Mouse (Mus musculus) lung, postnatal 0 days (tissue): ENCODE measurements around the gene Zfp672. TPM values are rescaled to one million over a fixed set of nuclear protein-coding genes. Genes with fewer than 3 reads are reported as not detected.

Experiments used
- ATAC-seq: fragments of 200-750 bp; cut with Nextera tagmentation; 2 replicates; pipeline ENCODE4 v1.8.0; 2017; ENCODE audit warnings: moderate library complexity
- DNase-seq: peaks from one replicate; pipeline ENCODE4 v3.0.0-alpha.2; 2016; ENCODE audit warnings: low spot score
- H3K27ac ChIP-seq: fragments of 300-500 bp; sonication (generic); 2 replicates; pipeline ENCODE4 v1.5.1; 2014; ENCODE audit warnings: antibody characterized with exemption, mild to moderate bottlenecking, low read length, mixed read lengths
- H3K27me3 ChIP-seq: fragments of 300-500 bp; sonication (generic); replicated peaks from 2 replicates; pipeline ENCODE4 v1.6.1; 2014; ENCODE audit warnings: low read length, mixed read lengths; ENCODE audit not compliant: insufficient read depth
- H3K36me3 ChIP-seq: fragments of 300-500 bp; sonication (generic); 2 replicates; pipeline ENCODE4 v1.6.1; 2014; ENCODE audit warnings: low read length, mixed read lengths; ENCODE audit not compliant: insufficient read depth
- H3K4me1 ChIP-seq: fragments of 300-500 bp; sonication (generic); 2 replicates; pipeline ENCODE4 v1.6.1; 2014; ENCODE audit warnings: antibody characterized with exemption, low read depth, low read length, mixed read lengths; ENCODE audit not compliant: insufficient read depth
- H3K4me2 ChIP-seq: fragments of 300-500 bp; sonication (generic); replicated peaks from 2 replicates; pipeline ENCODE4 v1.6.1; 2014; ENCODE audit warnings: low read depth, mild to moderate bottlenecking, low read length, moderate library complexity, mixed read lengths
- H3K4me3 ChIP-seq: fragments of 300-500 bp; sonication (generic); 2 replicates; pipeline ENCODE4 v1.5.1; 2014; ENCODE audit warnings: low read depth, low read length
- H3K9ac ChIP-seq: fragments of 300-500 bp; sonication (generic); replicated peaks from 2 replicates; pipeline ENCODE4 v1.6.1; 2014; ENCODE audit warnings: low read depth, mild to moderate bottlenecking
- H3K9me3 ChIP-seq: fragments of 300-500 bp; sonication (generic); 2 replicates; pipeline ENCODE4 v1.6.1; 2016; ENCODE audit warnings: low read length, mixed read lengths
- CTCF ChIP-seq: IDR thresholded peaks from 2 replicates; pipeline ENCODE4 v1.5.1; 2016; ENCODE audit warnings: antibody characterized with exemption, mild to moderate bottlenecking
- EP300 ChIP-seq: IDR thresholded peaks from 2 replicates; pipeline ENCODE4 v1.6.1; 2016; ENCODE audit warnings: antibody characterized with exemption, mild to moderate bottlenecking, control low read depth
- WGBS: fragments of 180-500 bp; shearing (Covaris S2); extraction: QIAGEN DNeasy Blood & Tissue Kit; methylation state at CpG from one replicate; pipeline ENCODE4 v1.1.7; 2014; 5-methylcytosine and 5-hydroxymethylcytosine counted together
- polyA plus RNA-seq: library from polyadenylated mRNA; unstranded; fragments of >200 nt; fragmentation: Nextera tagmentation; extraction: Ambion mirVana; gene quantifications from 2 replicates; pipeline ENCODE4 v1.2.1, GENCODE M21; 2015

The Zfp672 gene
- polyA plus RNA-seq, 1 experiment from 2014 or later: 34.7 TPM

DNA sequence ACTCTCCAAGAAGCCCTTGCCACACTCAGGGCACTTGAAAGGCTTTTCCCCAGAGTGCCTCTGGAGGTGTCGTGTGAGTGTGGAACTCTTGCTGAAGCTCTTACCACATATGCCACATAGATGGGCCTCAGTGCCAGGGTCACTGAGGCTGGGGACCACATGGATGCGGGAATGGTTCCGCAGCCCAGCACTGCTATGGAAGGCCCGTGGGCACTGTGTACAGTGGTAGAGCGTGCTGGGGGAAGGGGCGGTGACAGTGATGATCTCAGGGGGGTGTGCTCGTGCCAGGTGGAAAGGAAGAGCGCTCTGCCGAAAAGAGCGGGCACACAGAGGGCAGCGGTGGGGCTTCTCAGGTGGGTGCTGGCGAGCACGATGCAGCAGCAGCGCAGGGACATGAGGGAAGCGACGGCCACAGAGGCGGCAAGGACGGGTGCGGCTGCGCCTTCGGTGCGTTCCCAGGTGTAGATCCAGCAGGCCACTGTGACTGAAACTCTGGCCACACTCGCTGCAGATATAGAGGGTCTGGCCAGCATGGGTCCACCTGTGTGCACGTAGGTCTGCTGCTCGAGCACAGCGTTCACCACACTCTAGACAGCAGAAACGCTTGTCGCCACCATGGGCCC lies 13.3 kb downstream of the Zfp672 start:
- Histone ChIP-seq H3K27ac (no peak overlapping the region), H3K9me3 (no peaks in the 10 kb centered on the region), H3K4me3 (no peak overlapping the region), H3K36me3 (peaks cover 7% of the 10 kb centered on the region; the same call in 1 of the 2 replicates), H3K4me1 (peaks cover 3% of the 10 kb centered on the region; the same call in 1 of the 2 replicates), H3K9ac (no peak overlapping the region), H3K4me2 (no peak overlapping the region), H3K27me3 (no peaks in the 10 kb centered on the region)
- DNase-seq: no peak
- no peak for TF ChIP-seq EP300
- TF ChIP-seq CTCF: no peak
- 71% methylated on average over 28 of the region's 28 CpGs for WGBS
- ATAC-seq: no peak

DNA sequence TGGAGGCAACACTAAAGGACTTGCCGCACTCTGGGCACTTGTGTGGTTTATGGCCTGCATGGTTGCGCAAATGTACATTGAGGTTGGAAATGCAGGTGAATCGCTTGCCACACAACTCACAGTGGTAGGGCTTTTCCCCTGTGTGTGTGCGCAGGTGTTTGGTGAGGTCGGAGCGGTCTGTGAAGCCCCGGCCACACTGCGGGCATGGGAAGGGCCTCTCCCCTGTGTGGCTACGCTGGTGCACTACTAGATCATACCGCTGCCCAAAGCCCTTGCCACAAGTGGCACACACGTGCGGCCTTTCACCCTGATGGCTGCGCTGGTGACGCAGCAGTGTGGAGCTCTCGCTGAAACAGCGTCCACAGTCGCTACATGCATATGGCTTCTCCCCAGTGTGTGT lies 13.8 kb downstream of the Zfp672 start:
- no peaks in the 10 kb centered on the region for H3K4me1 ChIP-seq
- H3K4me2 ChIP-seq: no peak overlapping the region
- H3K9me3 ChIP-seq: no peaks in the 10 kb centered on the region
- ATAC-seq (no peak), DNase-seq (no peak)
- H3K27ac ChIP-seq: no peak overlapping the region
- no peak overlapping the region for H3K4me3 ChIP-seq
- H3K36me3 ChIP-seq: peaks cover 7% of the 10 kb centered on the region; the same call in 1 of the 2 replicates
- TF ChIP-seq EP300 (no peak), CTCF (no peak)
- no peaks in the 10 kb centered on the region for H3K27me3 ChIP-seq
- WGBS: 82% methylated on average over 17 of the region's 17 CpGs
- no peak overlapping the region for H3K9ac ChIP-seq

DNA sequence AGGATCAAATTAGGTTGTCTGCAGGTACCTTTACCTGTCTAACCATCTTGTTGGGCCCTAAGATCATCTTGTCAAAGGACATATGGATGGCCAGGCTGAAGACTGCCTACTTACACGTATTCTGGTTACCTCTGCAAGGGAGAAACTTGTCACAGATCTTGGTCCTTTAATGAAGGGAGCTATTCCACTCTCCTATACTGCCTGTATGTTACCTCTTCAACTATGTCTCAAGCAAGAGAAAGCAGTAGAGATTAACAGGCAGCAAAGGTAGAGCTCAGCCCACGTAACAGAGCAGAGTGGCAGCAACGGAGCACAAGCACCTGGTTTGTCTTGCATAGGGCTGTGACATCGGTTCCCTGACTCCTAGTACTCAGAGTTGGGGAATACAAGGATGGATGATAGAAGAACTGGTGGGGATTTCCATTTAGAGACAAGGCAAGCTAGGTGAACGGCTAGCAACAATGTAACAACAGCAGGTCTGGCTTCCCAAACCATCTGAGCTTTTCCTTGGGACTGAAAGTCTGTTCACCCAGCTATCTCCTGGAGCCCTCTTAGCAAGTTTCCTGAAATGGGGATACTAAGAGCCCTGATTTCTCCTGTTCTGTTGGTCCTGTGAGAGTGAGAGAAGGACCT lies 14.5 kb downstream of the Zfp672 start:
- Histone ChIP-seq H3K4me3 (no peak overlapping the region), H3K27me3 (no peaks in the 10 kb centered on the region), H3K4me1 (no peaks in the 10 kb centered on the region), H3K9me3 (no peaks in the 10 kb centered on the region), H3K27ac (no peak overlapping the region), H3K9ac (no peak overlapping the region), H3K36me3 (peaks cover 7% of the 10 kb centered on the region; the same call in 1 of the 2 replicates), H3K4me2 (no peak overlapping the region)
- DNase-seq (no peak), ATAC-seq (no peak)
- 90% methylated on average over 5 of the region's 5 CpGs for WGBS
- no peak for TF ChIP-seq EP300
- no peak for TF ChIP-seq CTCF

DNA sequence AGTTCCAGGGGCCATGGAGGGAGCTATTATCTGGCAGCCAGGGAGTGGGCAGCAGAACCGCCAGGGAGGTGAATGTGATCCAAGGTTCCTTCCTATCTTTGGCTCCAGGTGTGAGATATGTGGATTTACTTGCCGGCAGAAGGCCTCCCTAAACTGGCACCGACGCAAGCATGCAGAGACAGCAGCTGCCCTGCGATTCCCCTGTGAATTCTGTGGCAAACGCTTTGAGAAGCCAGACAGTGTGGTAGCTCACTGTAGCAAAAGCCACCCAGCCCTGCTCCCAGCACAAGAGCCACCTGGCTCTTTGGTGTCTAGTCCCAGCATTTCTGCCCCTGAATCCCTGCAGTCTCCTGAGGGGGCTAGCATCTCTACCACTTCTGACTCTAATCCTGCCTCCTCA lies 16.1 kb downstream of the Zfp672 start:
- H3K4me1 ChIP-seq: no peaks in the 10 kb centered on the region
- DNase-seq (no peak), ATAC-seq (no peak)
- no peaks in the 10 kb centered on the region for H3K9me3 ChIP-seq
- H3K36me3 ChIP-seq: peaks cover 7% of the 10 kb centered on the region; the same call in 1 of the 2 replicates
- 84% methylated on average over 6 of the region's 6 CpGs for WGBS
- no peak overlapping the region for H3K4me2 ChIP-seq
- no peaks in the 10 kb centered on the region for H3K27me3 ChIP-seq
- no peak overlapping the region for H3K4me3 ChIP-seq
- H3K27ac ChIP-seq: no peak overlapping the region
- TF ChIP-seq CTCF: no peak
- no peak for TF ChIP-seq EP300
- no peak overlapping the region for H3K9ac ChIP-seq

DNA sequence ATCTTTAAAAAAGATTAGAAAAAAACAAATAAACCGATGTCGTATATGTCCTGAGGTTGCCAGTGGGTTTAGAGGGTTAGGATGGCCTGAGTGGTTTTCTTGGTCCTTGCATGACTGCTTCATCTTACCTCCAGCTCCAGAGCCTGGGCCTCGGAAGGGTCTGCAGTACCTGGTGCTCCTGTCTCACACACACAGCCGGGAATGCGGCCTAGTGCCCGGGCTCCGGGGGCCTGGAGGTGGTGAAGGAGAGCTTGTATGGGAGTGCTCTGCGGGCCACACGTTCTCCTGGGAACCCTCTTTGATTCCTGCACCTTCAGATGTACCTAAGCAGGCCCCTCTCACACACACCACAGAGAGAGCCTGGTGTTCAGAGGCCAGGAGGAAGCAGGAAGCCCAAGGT lies 21.5 kb downstream of the Zfp672 start:
- no peaks in the 10 kb centered on the region for H3K27me3 ChIP-seq
- H3K9me3 ChIP-seq: no peaks in the 10 kb centered on the region
- H3K9ac ChIP-seq: no peak overlapping the region
- no peak for ATAC-seq
- no peak for DNase-seq
- WGBS: 93% methylated on average over 9 of the region's 9 CpGs
- H3K27ac ChIP-seq: no peak overlapping the region
- no peak overlapping the region for H3K4me2 ChIP-seq
- TF ChIP-seq EP300 (no peak), CTCF (no peak)
- no peaks in the 10 kb centered on the region for H3K36me3 ChIP-seq
- H3K4me1 ChIP-seq: peaks cover 10% of the 10 kb centered on the region
- no peak overlapping the region for H3K4me3 ChIP-seq

DNA sequence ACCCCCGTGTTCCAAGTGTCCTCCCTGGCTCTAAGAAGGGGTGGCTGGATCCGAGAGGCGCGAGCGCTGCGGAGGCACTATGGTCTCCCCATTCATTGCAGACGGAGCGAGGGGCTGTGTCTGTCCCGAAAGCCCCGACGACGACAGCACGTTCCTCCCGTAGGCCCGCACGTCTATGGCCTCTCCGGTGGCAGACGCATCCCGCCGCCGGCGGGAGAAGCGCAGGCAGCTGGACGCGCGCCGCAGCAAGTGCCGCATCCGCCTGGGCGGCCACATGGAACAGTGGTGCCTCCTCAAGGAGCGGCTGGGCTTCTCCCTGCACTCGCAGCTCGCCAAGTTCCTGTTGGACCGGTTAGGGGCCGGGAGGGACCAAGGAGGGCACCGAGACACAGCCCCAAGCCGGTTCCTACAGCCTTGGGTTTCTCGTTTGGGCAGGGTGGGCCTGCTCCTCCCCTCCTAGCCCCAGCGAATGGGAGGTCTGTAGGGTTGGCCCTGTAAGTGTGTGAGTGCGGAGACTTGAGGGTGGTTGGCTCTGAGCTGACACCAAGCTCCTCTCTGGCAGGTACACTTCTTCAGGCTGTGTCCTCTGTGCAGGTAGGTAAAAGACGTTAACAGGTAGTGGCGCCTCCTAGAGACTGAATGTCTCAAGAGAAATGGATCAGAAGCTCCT lies 22.6 kb downstream of the Zfp672 start:
- peak; percentile 79 for DNase-seq
- Histone ChIP-seq H3K27me3 (no peaks in the 10 kb centered on the region), H3K4me3 (peak overlapping the region; percentile 43), H3K9ac (no peak overlapping the region), H3K4me1 (peaks cover 10% of the 10 kb centered on the region), H3K36me3 (no peaks in the 10 kb centered on the region), H3K27ac (peak overlapping the region; percentile 6), H3K4me2 (peak overlapping the region; percentile 67), H3K9me3 (no peaks in the 10 kb centered on the region)
- no peak for TF ChIP-seq EP300
- TF ChIP-seq CTCF: peak; percentile 45
- WGBS: under 1% methylated on average over 42 of the region's 42 CpGs
- ATAC-seq: peak; percentile 71
